Mouse (Mus musculus): ENCODE data around the gene Itpkb.

- TF ChIP-seq POLR2A (IDR thresholded peaks at IDR 0.05; ENCODE audit: low read depth, low read length): no peak
- TF ChIP-seq CTCF (conservative IDR thresholded peaks at IDR 0.05 in 1 of 2, IDR thresholded peaks at IDR 0.05 in 1 of 2; ENCODE audit: low read depth in 2 of 2, low read length in 2 of 2): no peak
- no peak for TF ChIP-seq E2F4 (IDR thresholded peaks at IDR 0.05; ENCODE audit: insufficient replicate concordance, low read depth, low read length)
- TF ChIP-seq ZNF384 (IDR thresholded peaks at IDR 0.05; ENCODE audit: low read depth, low read length): no peak
- no peak for TF ChIP-seq MXI1 (IDR thresholded peaks at IDR 0.05; ENCODE audit: low read depth, low read length)
Observed at GRCm38 (mm10) chr1:180421165-180421909, 91.1 kb downstream of the Itpkb start.

All from CH12.LX (cell line).